Mouse (Mus musculus) right cerebral cortex, postnatal 14 days (tissue): Measurements from ENCODE around the gene Suclg1.
A peak's percentile ranks its signal among the peaks of the same experiment; 100 is the strongest.

ENCODE experiments used
- DNase-seq: peaks from one replicate; pipeline ENCODE4 v3.0.0; 2022

Gene Suclg1

GRCm38 (mm10) chr6:73248237-73249048 is at the start of gene Suclg1:
Suclg1 (plus strand) TSS chr6:73248382.
- DNase-seq: peak; percentile 85

DNA sequence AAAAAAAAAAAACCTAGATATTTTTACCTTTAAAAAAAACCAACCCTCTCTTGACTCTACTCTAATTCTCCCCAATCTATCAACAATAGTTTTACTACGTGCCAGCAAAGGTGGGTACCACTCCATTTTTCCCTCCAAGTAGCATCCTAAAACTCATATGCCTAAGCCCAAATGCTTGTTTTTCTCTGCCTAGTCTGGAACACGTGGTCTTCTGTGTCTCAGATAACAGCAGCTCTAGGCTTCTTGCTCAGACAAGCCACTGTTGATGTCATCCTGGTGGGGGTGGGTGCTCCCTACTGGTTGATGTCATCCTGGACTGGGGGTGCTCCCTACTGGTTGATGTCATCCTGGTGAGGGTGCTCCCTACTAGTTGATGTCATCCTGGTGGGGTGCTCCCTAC is 44.5 kb upstream of the Suclg1 start:
- no peak for DNase-seq

DNA sequence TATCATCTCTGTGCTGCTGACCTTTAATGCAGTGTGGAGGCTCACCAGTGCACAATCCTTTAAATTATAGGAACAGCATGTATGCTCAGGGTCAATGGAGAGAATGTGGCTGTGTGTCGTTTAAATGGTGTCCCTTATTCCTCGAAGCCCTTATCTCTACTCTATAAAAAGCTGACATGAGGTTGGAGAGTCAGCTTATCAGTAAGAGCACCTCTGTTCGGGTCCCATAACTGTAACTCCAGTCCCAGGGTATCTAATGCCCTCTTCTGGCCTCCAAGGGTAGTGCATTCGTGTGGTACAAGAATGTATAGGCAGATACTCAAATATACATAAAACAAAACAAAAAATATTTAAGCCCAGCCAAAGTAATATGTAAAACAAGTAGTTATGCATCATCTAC is 43.2 kb upstream of the Suclg1 start:
- no peak for DNase-seq

DNA sequence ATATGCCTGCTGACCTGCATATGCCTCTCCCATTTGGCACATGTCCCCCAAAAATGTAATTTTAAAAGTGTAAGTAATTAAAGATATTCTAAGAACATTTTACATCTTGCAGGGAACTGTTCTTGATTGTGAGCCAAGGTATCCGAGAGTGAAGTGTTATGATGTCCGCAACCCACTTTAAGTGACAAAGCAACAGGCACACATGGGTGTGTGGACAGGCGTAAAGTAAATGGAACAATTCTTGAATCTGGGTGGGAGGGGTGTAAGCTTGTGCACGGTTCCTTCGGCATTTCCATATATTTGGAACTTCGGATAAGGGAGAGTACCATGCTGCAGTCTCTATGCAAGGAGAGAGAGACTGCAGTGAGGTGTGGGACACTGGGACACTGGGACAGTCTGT is 38.6 kb upstream of the Suclg1 start:
- no peak for DNase-seq

DNA sequence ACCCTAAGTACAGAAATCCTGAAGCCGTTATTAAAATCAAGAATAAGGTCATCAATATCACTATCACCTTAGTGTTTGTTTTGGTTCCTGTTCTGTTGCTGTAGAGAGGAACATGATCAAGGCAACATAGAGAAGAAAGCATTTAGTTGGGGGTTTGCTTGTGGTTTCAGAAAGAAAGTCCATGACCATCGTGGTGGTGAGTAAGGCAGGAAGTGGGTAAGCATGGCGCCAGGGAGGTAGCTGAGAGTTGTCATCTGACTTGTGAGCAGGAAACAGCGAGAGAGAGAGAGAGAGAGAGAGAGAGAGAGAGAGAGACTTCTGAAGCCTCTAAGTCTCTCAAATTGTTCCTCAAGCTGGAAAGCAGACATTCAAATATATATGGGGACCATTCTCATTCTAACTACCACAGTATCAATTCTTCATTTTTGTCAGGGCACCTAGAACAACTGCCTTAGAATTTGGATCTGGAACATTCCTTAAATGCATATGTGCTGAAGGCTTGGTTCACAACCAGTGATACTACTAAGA is 37.7 kb upstream of the Suclg1 start:
- no peak for DNase-seq

DNA sequence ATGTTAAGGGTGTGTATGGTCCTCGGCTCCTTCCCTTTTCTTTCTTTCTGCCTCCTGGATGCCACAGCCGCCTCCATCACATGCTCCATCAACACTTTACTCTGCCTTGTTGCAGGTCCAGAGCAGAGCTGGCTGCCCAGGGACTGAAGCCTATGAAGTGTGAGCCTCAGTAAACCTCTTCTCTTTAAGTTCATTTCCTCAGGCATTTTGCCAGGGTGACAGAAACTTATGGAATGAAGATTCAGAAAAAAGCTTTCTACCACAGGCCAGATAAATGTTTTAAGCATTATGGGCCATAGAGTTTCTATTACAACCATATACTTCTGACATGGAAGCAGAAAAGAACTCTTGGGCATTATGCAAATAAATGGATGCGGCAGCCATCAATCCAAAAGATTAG is 37.1 kb upstream of the Suclg1 start:
- no peak for DNase-seq

- DNase-seq: no peak
Observed at GRCm38 (mm10) chr6:73211602-73212001, 36.6 kb upstream of the Suclg1 start.

- peak; percentile 85 for DNase-seq
Observed at GRCm38 (mm10) chr6:73221189-73221957, 26.8 kb upstream of the Suclg1 start, which contains the start of gene Dnah6. Dnah6 (minus strand) TSS chr6:73221651.

DNA sequence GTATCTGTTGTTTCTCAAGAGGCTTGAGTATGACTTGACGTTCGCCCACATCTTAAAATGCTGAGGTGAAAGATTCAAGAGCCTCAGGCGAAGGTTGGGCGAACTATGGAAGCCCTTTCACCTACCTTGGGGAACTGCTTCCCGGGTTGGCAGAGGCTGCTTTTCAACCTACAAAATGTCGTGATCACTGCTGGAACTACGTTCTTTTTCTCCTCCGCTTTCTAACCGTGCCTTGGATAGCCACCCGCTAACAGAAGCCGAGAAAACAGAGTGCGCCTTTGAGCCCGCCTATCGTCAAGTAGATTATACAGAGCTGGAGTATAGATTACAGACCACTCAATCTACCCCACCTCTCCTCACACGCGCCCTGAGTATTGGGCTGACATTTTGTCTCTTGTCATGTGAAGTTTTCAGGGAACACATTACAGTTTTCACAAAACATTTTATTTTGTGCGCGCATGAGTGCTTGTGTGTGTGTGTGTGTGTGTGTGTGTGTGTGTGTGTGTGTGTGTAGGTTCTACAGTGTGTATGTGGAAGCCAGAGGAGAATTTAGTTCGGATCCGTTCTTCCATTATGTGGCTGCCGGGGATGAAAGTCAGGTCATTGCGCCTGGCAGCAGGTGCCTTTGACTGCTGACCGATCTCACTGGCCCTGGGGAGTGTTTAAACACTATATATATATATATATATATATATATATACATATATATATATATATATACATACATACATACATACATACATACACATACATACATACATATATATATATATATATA is 26.0 kb upstream of the Suclg1 start:
- peak; percentile 24 for DNase-seq

- peak; percentile 32 for DNase-seq
Observed at GRCm38 (mm10) chr6:73222841-73223526, 25.2 kb upstream of the Suclg1 start.

- DNase-seq: no peak
Observed at GRCm38 (mm10) chr6:73227376-73228158, 20.6 kb upstream of the Suclg1 start.

DNA sequence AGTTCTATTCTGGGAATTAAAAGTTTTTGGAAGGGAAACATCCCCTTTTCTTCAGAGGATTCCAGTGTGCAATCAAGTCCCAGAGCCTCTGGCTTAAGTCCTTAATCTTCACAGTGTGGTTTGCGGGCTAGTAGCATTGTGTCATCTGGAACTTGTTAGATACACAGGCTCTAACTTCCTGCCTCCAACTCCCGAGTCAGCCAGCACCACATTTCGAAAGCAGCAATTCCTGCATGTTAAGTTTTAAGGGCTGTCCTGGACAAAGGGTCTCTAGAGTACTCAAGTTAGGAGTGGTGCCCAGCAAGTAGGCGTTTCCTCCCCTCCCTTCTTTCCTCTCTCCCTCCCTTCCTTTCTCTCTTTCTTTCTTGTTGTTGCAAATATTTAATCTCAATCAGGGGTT is 19.8 kb upstream of the Suclg1 start:
- no peak for DNase-seq

DNA sequence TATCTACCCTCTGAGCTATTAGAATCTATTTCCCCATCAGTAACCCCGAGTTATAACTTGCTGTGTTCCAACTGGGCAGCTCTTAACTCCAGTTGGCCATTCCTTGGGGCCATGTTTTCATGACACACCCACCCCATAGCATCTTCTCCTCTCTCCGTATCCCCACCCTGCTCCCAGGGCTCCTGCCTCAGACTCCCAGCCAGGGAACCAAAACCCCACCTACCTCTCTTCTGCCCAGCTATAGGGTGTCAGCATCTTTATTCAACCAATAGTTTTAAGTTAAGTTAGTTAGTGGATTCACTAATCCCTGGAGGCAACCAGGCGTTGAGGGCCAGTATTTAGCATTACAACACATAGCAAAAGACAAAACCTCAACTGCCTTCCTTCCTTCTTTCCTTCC is 19.3 kb upstream of the Suclg1 start:
- no peak for DNase-seq

GRCm38 (mm10) chr6:73232152-73232584 is 16.0 kb upstream of the Suclg1 start:
- no peak for DNase-seq

DNA sequence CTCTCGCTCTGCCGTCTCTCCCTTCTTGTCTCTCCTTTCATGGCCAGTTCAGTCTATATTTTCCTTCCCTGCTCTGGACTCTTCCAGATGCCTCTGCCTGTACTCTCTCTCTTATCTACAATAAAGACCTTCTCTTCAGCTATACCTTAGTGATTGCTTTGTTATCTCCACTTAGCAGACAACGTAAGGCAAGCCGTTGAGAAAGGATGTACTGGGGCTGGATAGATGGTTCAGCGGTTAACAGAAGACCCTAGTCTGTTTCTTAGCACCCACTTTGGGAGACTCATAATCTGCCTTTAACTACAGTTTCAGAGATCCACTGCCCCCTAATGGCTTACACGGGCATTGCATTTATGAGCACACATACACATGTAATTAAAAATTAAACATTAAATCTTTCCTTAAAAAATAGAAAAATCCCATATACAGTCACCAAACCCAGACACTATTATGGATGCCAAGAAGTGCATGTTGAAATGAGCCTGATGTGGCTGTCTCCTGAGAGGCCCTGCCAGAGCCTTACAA is 14.9 kb upstream of the Suclg1 start:
- DNase-seq: no peak

- no peak for DNase-seq
Observed at GRCm38 (mm10) chr6:73234302-73234900, 13.8 kb upstream of the Suclg1 start.

GRCm38 (mm10) chr6:73235650-73236049 is 12.5 kb upstream of the Suclg1 start:
- DNase-seq: no peak

- no peak for DNase-seq
Observed at GRCm38 (mm10) chr6:73246821-73247220, 1.4 kb upstream of the Suclg1 start.

DNA sequence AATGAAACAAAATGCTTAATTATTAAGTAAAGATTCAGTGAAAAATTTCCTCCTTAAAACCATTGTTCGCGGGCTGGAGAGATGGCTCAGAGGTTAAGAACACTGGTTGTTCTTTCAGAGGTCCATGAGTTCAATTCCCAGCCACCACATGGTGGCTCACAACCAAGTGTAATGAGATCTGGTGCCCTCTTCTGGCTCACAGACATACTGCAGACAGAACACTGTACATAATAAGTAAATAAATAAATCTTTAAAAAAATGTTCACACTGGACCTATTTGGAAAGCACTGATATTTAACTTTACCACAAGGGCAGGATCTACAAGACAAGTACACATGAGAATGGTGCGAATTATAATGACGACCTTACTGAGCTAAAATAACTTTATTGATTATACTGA is 730 bp upstream of the Suclg1 start:
- DNase-seq: peak; percentile 47

GRCm38 (mm10) chr6:73249049-73249422 is 854 bp downstream of the Suclg1 start:
- DNase-seq: no peak

- no peak for DNase-seq
Observed at GRCm38 (mm10) chr6:73249851-73250250, 1.7 kb downstream of the Suclg1 start.
